Mouse (Mus musculus) forebrain, embryonic 10.5 days (tissue): ENCODE measurements at regions not wholly inside any gene's neighbourhood (a gene's known extent, or its start where the extent isn't known, plus 50 kb on each side); places are given as distances from the start of the nearest gene placed in this dataset.
"Not testable (repeated sequence)": the region's sequence is repeated elsewhere in the genome, so short reads cannot be mapped to it uniquely, and the experiment has no call there.

Experiments used
- DNase-seq: peaks from one replicate; pipeline ENCODE4 v3.0.0-alpha.2; 2017; ENCODE audit warnings: low spot score; ENCODE audit errors: extremely low spot score
- H3K27ac ChIP-seq: fragments of 300-500 bp; sonication (generic); 2 replicates; pipeline ENCODE4 v1.5.1; 2016; ENCODE audit warnings: mild to moderate bottlenecking
- H3K27me3 ChIP-seq: fragments of 300-500 bp; sonication (generic); 2 replicates; pipeline ENCODE4 v1.6.1; 2016; ENCODE audit warnings: mild to moderate bottlenecking; ENCODE audit not compliant: poor library complexity, severe bottlenecking
- H3K36me3 ChIP-seq: fragments of 300-500 bp; sonication (generic); replicated peaks from 2 replicates; pipeline ENCODE4 v1.6.1; 2016; ENCODE audit warnings: mild to moderate bottlenecking, moderate library complexity
- H3K4me1 ChIP-seq: fragments of 300-500 bp; sonication (generic); 2 replicates; pipeline ENCODE4 v1.6.1; 2016
- H3K4me3 ChIP-seq: fragments of 300-500 bp; sonication (generic); 2 replicates; pipeline ENCODE4 v1.5.1; 2016; ENCODE audit warnings: mild to moderate bottlenecking, moderate library complexity
- H3K9me3 ChIP-seq: fragments of 300-500 bp; sonication (generic); 2 replicates; pipeline ENCODE4 v1.6.1; 2016; ENCODE audit warnings: mild to moderate bottlenecking, moderate library complexity
- WGBS: fragments of 180-500 bp; shearing (Covaris S2); methylation state at CpG from one replicate; pipeline ENCODE4 v1.1.7; 2016; 5-methylcytosine and 5-hydroxymethylcytosine counted together

DNA sequence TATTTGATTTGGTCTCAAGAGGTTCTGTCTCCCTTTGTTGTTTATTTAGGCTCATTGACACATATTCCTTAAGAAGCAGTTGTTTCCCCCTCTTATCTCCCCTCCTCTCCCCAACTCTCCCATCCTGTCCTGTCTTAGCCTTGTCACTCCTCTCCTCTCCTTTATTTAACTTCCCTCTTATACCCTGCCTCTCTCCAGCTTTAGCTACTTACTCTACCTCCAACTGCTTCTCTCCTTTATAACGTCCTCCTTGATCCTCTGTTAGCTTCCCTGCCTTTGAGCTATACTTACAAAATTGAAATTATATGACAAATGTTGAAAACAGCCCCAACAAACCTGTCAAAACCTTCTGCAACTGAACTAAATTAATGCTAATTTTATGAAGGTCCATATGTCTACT is 841.7 kb upstream of the G6pd2 start:
- no peaks in the 10 kb centered on the region for H3K4me1 ChIP-seq
- H3K4me3 ChIP-seq: no peak overlapping the region
- H3K36me3 ChIP-seq: no peaks in the 10 kb centered on the region
- no peak overlapping the region for H3K27ac ChIP-seq
- H3K9me3 ChIP-seq: no peaks in the 10 kb centered on the region
- no peaks in the 10 kb centered on the region for H3K27me3 ChIP-seq
- 73% methylated on average over 1 of the region's 1 CpGs for WGBS
- DNase-seq: no peak

- no peaks in the 10 kb centered on the region for H3K27me3 ChIP-seq
- H3K27ac ChIP-seq: no peak overlapping the region
- DNase-seq: no peak
- H3K4me3 ChIP-seq: no peak overlapping the region
- no peaks in the 10 kb centered on the region for H3K9me3 ChIP-seq
- WGBS: 82% methylated on average over 5 of the region's 5 CpGs
- no peaks in the 10 kb centered on the region for H3K4me1 ChIP-seq
- H3K36me3 ChIP-seq: no peaks in the 10 kb centered on the region
These were observed 839.1 kb upstream of the G6pd2 start for GRCm38 (mm10) chr5:60969470-60969869.

GRCm38 (mm10) chr5:60978693-60979092 is 829.9 kb upstream of the G6pd2 start:
- no peak for DNase-seq
- Histone ChIP-seq H3K4me3 (no peak overlapping the region), H3K27me3 (no peaks in the 10 kb centered on the region), H3K9me3 (no peaks in the 10 kb centered on the region), H3K4me1 (no peaks in the 10 kb centered on the region), H3K27ac (no peak overlapping the region), H3K36me3 (no peaks in the 10 kb centered on the region)
- WGBS: 90% methylated on average over 9 of the region's 9 CpGs

GRCm38 (mm10) chr5:60988313-60988712 is 820.3 kb upstream of the G6pd2 start:
- Histone ChIP-seq H3K36me3 (no peaks in the 10 kb centered on the region), H3K4me3 (no peak overlapping the region), H3K27ac (no peak overlapping the region), H3K27me3 (no peaks in the 10 kb centered on the region), H3K9me3 (no peaks in the 10 kb centered on the region), H3K4me1 (no peaks in the 10 kb centered on the region)
- no peak for DNase-seq

- not testable (repeated sequence) for H3K27me3 ChIP-seq, H3K4me3 ChIP-seq, H3K4me1 ChIP-seq, DNase-seq, H3K9me3 ChIP-seq, H3K27ac ChIP-seq, H3K36me3 ChIP-seq
- WGBS: 69% methylated on average over 2 of the region's 2 CpGs
These were observed 819.3 kb upstream of the G6pd2 start for GRCm38 (mm10) chr5:60989330-60989729.

DNA sequence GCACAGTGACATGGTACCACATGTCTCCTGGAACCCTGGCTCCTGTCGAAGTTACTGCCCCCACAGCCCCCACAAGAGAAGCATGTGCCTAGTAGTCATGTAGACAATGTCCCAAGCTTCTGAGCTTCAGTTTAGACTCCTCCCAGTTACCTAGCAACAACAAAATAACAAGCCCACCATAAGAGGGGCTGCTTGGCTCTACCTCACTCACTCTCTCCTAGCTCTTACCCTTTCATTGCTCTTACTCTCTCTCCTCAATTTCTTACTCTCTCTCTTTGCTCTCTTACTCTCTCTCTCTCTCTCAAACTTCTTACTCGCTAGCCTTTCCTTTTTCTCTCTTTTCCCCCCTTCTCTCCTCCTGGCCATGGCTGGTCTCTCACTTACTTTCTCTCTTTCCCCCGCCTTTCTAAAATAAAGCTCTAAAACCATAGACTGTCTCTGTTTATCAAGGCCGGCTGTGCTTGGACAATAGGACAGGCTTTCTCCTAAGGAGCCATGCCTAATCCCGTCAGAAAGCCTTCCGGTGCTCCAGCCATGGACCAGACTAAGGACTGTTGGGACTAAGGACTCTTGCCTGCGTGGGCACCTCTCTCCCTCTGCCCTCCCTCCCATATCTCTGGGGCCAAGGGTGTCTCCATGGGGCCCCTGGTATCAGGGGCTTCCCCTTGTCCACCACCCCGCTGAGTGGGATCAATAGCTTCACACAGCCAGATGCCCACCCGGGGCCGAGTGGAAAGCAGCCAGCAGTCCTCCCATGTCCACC is 813.7 kb upstream of the G6pd2 start:
- Histone ChIP-seq H3K9me3 (no peaks in the 10 kb centered on the region), H3K4me1 (peaks cover 5% of the 10 kb centered on the region), H3K27me3 (no peaks in the 10 kb centered on the region), H3K36me3 (no peaks in the 10 kb centered on the region), H3K4me3 (no peak overlapping the region), H3K27ac (0 out of 2 replicates have a peak overlapping the region, but pooled peaks have one; percentile 25)
- DNase-seq: no peak
- 37% methylated on average over 10 of the region's 10 CpGs for whole genome bisulfite sequencing

DNA sequence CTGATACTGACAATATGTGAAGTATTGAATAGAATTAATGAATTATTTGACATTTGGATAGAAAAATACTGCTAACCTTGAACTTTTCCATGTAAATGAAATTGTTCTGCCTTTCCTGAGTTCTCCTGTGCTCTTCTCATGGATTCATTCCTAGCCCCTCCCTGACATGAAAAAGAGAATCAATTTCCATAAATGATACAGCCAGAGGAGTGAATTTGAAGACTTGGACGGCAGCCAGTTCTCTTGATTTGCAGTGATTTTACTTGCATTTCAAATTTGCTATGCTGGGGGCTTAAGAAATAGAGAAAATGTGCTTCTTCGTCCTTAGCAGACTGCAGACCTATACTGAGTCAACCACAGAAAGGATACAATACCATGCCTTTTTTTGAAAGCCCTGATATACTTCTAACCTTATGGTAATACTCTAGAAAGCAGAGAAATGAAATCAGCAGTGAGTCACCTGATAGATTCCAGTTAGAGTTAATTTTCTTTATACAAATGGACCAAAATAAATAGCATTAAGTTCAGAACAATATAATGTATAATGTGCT is 773.0 kb upstream of the G6pd2 start:
- Histone ChIP-seq H3K36me3 (no peaks in the 10 kb centered on the region), H3K4me1 (no peaks in the 10 kb centered on the region), H3K9me3 (no peaks in the 10 kb centered on the region), H3K27ac (no peak overlapping the region), H3K4me3 (no peak overlapping the region), H3K27me3 (no peaks in the 10 kb centered on the region)
- DNase-seq: no peak
- WGBS: 90% methylated on average over 2 of the region's 2 CpGs
